Mouse (Mus musculus): ENCODE results near the gene Zranb2.

Zranb2 gene

DNA sequence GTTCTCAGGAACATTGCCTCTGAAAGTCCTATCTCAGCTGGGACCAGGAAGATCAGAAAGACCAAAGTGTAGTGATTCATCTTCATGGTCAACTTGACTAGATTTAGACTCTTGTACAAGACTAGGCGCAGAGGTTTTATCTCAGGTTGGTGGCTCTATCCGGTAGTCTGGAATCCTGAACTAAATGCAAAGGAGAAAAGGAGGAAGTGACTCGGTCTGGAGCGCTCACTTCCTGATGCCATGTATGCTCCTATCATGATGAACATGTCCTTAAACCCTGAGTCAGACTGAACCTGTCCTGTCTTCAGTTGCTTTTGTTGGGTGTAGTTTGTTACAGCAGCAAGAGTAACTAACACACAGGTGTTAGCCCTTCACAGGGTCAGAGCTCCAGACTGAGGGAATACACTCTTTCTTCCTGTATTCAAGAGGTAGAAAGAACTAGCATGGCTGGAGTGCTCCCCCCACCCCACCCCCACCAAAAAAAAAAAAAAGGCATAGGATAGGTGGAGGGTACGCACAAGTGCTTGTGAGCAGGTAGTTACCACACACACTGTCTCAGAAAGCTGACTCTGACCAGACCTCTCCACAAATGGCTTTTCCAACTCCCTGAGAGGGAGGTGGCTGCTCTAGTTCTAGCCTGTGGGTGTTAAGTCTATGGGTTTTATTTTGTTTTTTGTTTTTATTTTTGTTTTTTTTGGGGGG is 44.7 kb downstream of the Zranb2 start:
- no peak for DNase-seq (ENCODE audit: low spot score)

DNA sequence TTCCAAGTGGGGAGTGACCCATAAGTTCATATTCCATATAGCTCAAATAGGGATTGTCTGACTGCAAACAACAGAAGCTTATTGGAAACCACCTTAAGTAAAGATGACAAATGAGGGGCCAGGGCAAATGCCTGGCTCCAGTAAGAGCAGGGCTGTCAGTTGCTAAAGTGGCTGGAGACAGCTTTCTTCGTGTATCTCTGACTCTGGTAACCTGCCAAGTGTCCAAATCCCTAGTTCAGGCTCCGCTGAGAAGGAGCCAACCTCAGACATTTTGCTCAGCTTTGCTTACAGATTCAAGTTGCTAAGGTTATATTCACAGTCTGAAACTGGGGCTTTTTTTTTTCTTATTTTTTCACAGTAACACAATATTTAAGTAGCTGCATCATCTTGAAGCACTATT is 45.4 kb downstream of the Zranb2 start:
- DNase-seq (ENCODE audit: low spot score): no peak

DNA sequence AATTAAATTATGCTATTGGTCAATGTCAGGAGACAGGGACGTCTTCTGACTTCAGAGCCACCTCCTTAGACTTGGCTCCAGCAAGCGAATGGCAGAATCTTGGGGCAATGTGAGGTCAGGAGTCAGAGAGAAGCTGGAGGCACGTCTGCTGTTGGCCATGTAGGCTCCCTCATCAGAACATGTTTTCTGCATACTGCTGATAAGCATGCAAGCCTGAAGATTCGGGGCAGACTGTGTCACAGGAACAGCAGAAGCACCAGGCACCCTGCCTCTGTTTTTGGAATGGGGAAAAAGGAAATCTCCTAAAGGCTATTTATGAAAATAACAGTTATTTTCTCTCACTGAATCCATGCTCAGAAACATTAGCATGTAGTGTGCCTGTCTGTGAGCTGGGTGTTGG is 46.3 kb downstream of the Zranb2 start:
- no peak for DNase-seq (ENCODE audit: low spot score)

DNA sequence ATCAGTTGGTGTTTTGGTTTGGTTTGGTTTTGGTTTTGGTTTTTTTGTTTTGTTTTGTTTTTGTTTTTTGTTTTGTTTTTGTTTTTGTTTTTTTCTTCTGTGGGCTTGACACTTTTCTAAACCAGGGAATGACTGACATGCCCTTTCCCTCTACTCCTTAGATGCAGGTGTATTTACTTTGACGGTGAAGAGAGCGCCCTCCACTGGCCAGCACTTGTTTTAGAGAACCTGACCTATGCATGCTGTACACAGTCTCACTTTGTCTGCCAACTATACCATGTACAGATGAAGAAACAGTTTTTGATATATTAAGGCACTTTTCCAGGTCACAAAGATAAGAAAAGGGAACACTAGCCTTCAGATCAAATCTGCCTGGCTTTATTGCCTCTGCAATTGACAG is 47.8 kb downstream of the Zranb2 start:
- DNase-seq (ENCODE audit: low spot score): no peak

DNA sequence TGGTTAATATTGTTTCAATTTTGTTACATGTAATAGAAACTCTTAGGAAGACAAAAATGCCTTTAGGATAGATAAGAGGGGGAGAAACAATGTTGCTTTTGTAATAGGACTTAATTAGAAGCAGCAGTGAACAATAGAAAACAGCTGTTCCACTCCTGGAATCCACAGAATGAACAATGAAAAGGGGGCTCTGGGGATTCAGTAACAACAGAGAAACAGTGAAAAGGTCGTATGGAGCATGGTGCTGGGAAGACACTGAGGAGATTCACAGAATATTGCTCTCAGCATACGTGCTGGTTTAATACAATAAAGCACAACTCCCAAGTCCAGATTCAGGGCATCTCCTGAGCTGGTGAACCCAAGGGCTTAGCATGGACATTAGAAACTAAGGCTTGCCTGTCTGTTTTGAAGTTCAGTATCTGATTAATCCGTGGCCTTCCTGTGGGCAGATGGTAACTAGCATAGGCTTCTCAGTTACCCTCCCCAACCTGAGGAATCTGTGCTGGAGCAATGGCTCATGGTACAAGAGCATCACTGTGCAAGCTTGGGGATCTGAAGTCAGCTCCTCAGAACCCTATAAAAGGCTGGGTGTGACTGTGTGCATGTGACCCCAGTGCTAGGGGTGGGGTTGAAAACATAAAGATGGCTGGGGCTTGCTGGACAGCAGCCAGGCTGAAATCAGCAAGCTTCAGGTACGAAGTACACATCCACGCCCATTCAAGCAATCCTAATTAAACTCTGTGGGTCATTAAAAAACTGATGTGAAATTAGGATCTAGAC is 48.9 kb downstream of the Zranb2 start:
- DNase-seq (ENCODE audit: low spot score): no peak

DNA sequence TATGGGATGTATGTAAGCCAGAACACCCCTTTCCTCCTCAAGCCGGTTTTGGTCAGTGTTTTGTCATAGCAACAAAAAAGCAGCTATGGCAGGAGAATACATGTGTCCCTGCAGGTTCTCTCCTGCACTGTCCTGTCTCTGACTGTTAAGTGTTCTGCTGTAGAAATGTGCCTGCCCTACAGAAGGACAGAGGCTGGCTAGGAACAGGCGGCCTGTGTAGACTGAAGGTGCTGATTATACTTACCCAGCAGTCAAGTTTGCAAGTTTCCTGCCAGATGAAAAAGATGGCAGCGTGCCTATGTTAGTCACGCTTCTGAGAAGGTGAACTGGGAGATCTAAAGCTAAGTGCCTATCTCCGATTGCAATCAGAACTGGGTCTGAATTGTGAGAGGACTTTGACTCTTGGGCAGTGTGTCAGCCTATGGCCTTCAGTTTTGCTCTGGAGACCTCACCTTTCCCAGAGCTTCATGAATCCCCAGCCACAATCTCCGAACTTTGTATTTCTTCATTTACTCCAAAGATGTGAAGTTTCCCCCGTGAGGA is 63.9 kb downstream of the Zranb2 start:
- no peak for DNase-seq (ENCODE audit: low spot score)

Measured in testis, postnatal 14 days (tissue).